Mouse (Mus musculus): ENCODE measurements around the gene Ccdc86. TPM values are rescaled to one million over a fixed set of nuclear protein-coding genes. Genes with fewer than 3 reads are reported as not detected.

The Ccdc86 gene
- polyA plus RNA-seq, 1 experiment from 2014 or later: 15.2 TPM

DNA sequence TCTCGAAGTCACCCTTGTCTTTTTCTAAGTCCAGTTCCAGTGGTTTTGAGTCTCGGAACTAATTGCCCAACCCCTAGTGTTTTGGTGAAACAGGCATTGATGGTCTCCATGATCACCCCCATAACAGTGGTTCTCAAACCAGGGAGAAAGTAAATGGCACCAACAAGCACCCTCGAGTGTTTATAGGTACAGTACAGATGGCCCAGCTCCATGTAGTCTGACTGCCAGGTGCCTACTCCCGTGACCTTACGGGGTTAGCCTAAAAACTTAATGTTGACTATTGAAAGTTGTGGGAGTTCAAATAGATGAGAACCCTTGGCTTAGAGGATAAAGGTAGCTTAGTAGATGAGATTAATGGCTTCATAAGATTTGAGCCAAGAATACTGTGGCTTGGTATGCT, 48.0 kb downstream of the Ccdc86 start:
- Histone ChIP-seq H3K4me1 (replicated peaks) (peaks cover 17% of the 10 kb centered on the region), H3K36me3 (peaks cover 86% of the 10 kb centered on the region), H3K4me2 (no peak overlapping the region), H3K9me3 (no peaks in the 10 kb centered on the region), H3K27ac (no peak overlapping the region), H3K4me3 (no peak overlapping the region), H3K27me3 (no peaks in the 10 kb centered on the region), H3K9ac (no peak overlapping the region)
- no peak for ATAC-seq (ENCODE audit: low FRiP score)
- WGBS: 95% methylated on average over 5 of the region's 5 CpGs

GRCm38 (mm10) chr19:10900315-10900714, 48.8 kb downstream of the Ccdc86 start:
- peaks cover 78% of the 10 kb centered on the region for H3K36me3 ChIP-seq
- no peak overlapping the region for H3K9ac ChIP-seq
- H3K4me1 ChIP-seq (replicated peaks): peaks cover 22% of the 10 kb centered on the region
- 90% methylated on average over 6 of the region's 6 CpGs for WGBS
- ATAC-seq (ENCODE audit: low FRiP score): no peak
- H3K27ac ChIP-seq: no peak overlapping the region
- no peak overlapping the region for H3K4me3 ChIP-seq
- no peak overlapping the region for H3K4me2 ChIP-seq
- H3K27me3 ChIP-seq: no peaks in the 10 kb centered on the region
- no peaks in the 10 kb centered on the region for H3K9me3 ChIP-seq

DNA sequence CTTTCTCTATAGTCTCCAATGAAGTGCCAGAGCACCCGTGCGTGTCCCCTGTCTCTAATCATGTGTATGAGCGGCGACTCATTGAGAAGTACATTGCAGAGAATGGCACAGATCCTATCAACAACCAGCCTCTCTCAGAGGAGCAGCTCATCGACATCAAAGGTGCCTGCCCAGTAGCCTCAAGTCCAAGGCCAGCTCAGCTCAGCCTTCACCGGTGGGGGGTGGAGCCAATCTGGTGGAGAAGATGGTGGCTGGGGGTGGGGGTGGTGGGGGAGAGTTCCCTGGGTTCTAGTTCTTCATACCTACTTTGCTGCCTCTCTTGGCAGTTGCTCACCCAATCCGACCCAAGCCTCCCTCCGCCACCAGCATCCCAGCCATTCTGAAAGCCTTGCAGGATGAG, 51.6 kb downstream of the Ccdc86 start:
- Histone ChIP-seq H3K27ac (no peak overlapping the region), H3K9me3 (no peaks in the 10 kb centered on the region), H3K9ac (peak overlapping the region; percentile 94; the same call in 1 of the 2 replicates), H3K27me3 (no peaks in the 10 kb centered on the region), H3K4me2 (no peak overlapping the region), H3K36me3 (peaks cover 50% of the 10 kb centered on the region), H3K4me1 (replicated peaks) (peaks cover 26% of the 10 kb centered on the region), H3K4me3 (no peak overlapping the region)
- no peak for ATAC-seq (ENCODE audit: low FRiP score)
- WGBS: 89% methylated on average over 8 of the region's 8 CpGs

DNA sequence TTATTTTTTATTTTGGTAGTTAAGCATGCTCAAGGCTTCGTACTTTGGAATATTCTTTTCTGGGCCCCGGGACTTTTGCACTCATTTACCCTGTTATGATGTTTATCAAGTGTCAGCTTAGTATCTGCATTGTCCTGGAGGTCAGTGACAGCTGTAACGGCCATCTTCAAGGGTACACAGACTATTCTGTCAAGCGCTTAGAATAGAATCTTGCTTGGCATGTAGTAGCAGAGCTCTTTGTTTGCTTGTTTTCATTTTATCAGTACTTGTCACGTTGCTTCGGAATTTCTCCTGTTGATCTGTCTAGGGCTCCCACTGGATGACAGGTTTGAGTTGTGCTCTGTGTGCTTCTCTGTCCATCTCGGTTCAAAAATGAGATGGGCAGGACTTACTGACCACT, 52.2 kb downstream of the Ccdc86 start:
- Histone ChIP-seq H3K4me1 (replicated peaks) (peaks cover 26% of the 10 kb centered on the region), H3K36me3 (peaks cover 44% of the 10 kb centered on the region), H3K27ac (no peak overlapping the region), H3K27me3 (no peaks in the 10 kb centered on the region), H3K9me3 (no peaks in the 10 kb centered on the region), H3K4me2 (peak overlapping the region; percentile 91), H3K9ac (peak overlapping the region; percentile 94), H3K4me3 (peak overlapping the region; percentile 88)
- no peak for ATAC-seq (ENCODE audit: low FRiP score)
- 85% methylated on average over 7 of the region's 7 CpGs for WGBS

DNA sequence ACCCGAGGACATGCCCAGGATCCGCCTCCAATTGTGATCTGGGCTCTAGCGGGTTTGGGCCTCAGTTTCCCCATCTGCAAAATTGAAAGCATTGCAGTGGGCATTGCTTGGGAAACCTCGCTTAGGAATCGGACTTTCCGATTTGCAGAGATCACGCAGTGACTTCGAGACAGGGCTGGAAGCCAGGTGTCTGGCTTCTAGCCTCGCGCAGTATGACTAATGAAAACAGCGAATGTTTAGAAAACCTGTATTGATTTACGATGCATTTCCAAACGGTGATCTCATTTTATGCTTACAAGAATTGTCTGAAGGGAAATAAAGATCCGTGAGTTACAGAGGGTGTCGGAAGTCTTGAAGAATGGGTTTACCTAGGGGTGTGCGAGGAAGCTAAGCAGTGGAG, 53.4 kb downstream of the Ccdc86 start:
- H3K9me3 ChIP-seq: no peaks in the 10 kb centered on the region

GRCm38 (mm10) chr19:10895016-10895528, 54.0 kb downstream of the Ccdc86 start, which contains the start of gene Prpf19:
Prpf19 (plus strand) TSS chr19:10895231.
- under 1% methylated on average over 43 of the region's 43 CpGs for WGBS
- Histone ChIP-seq H3K9me3 (no peaks in the 10 kb centered on the region), H3K4me2 (peak within 1 kb of the TSS; percentile 91), H3K36me3 (peaks cover 26% of the 10 kb centered on the region), H3K4me1 (replicated peaks) (peaks cover 26% of the 10 kb centered on the region), H3K9ac (peak within 1 kb of the TSS; percentile 94), H3K27ac (peak within 1 kb of the TSS; percentile 93), H3K4me3 (peak within 1 kb of the TSS; percentile 88), H3K27me3 (no peaks in the 10 kb centered on the region)
- peak; percentile 96 for ATAC-seq (ENCODE audit: low FRiP score)

More for the DNA sequence above, 53.4 kb downstream of the Ccdc86 start:
- 1% methylated on average over 16 of the region's 16 CpGs for WGBS
- Histone ChIP-seq H3K4me1 (replicated peaks) (peaks cover 26% of the 10 kb centered on the region), H3K4me2 (peak overlapping the region; percentile 91), H3K36me3 (peaks cover 32% of the 10 kb centered on the region), H3K27me3 (no peaks in the 10 kb centered on the region), H3K27ac (peak overlapping the region; percentile 93), H3K9ac (peak overlapping the region; percentile 94), H3K4me3 (peak overlapping the region; percentile 88)
- no peak for ATAC-seq (ENCODE audit: low FRiP score)

- Histone ChIP-seq H3K9me3 (no peaks in the 10 kb centered on the region), H3K4me3 (no peak overlapping the region), H3K4me1 (replicated peaks) (peaks cover 20% of the 10 kb centered on the region), H3K27me3 (no peaks in the 10 kb centered on the region), H3K9ac (no peak overlapping the region), H3K4me2 (no peak overlapping the region), H3K36me3 (no peaks in the 10 kb centered on the region), H3K27ac (no peak overlapping the region)
- 90% methylated on average over 3 of the region's 3 CpGs for WGBS
- ATAC-seq (ENCODE audit: low FRiP score): no peak
Observed at GRCm38 (mm10) chr19:10892201-10892600, 56.9 kb downstream of the Ccdc86 start.

Other genes starting within 250 kb of the Ccdc86 start
- gene Cd5, start 210.3 kb downstream of the Ccdc86 start, polyA plus RNA-seq (2015; fragmentation: Nextera tagmentation; extraction: Ambion mirVana): 0.21 and 0.35 TPM in 2 replicates
- not detected in 2 replicates for gene Cd6, start 119.2 kb downstream of the Ccdc86 start, polyA plus RNA-seq (2015; fragmentation: Nextera tagmentation; extraction: Ambion mirVana)
- gene Slc15a3, start 109.5 kb downstream of the Ccdc86 start, polyA plus RNA-seq (2015; fragmentation: Nextera tagmentation; extraction: Ambion mirVana): 0.25 and 0.36 TPM in 2 replicates
- gene Tmem132a, start 79.3 kb downstream of the Ccdc86 start, polyA plus RNA-seq (2015; fragmentation: Nextera tagmentation; extraction: Ambion mirVana): 174 and 180 TPM in 2 replicates
- 34.2 and 34.3 TPM in 2 replicates for gene Tmem109, start 67.3 kb downstream of the Ccdc86 start, polyA plus RNA-seq (2015; fragmentation: Nextera tagmentation; extraction: Ambion mirVana)
- 40.2 and 42.9 TPM in 2 replicates for gene Prpf19, start 54.0 kb downstream of the Ccdc86 start, polyA plus RNA-seq (2015; fragmentation: Nextera tagmentation; extraction: Ambion mirVana)
- gene Zp1, start 28.6 kb downstream of the Ccdc86 start, polyA plus RNA-seq (2015; fragmentation: Nextera tagmentation; extraction: Ambion mirVana): not detected in 2 replicates
- gene Ptgdr2, start 12.1 kb downstream of the Ccdc86 start, polyA plus RNA-seq (2015; fragmentation: Nextera tagmentation; extraction: Ambion mirVana): 0.19 and 0.22 TPM in 2 replicates
- gene Ms4a10, start 25.4 kb upstream of the Ccdc86 start, polyA plus RNA-seq (2015; fragmentation: Nextera tagmentation; extraction: Ambion mirVana): not detected in 2 replicates
- not detected in 2 replicates for gene Ms4a15, start 44.0 kb upstream of the Ccdc86 start, polyA plus RNA-seq (2015; fragmentation: Nextera tagmentation; extraction: Ambion mirVana)
- not detected in 2 replicates for gene Ms4a18, start 68.8 kb upstream of the Ccdc86 start, polyA plus RNA-seq (2015; fragmentation: Nextera tagmentation; extraction: Ambion mirVana)
- not detected in 2 replicates for gene Ms4a8a, start 131.8 kb upstream of the Ccdc86 start, polyA plus RNA-seq (2015; fragmentation: Nextera tagmentation; extraction: Ambion mirVana)
- gene 1700017D01Rik, start 181.6 kb upstream of the Ccdc86 start, polyA plus RNA-seq (2015; fragmentation: Nextera tagmentation; extraction: Ambion mirVana): not detected in 2 replicates
- gene 1700025F22Rik, start 216.1 kb upstream of the Ccdc86 start, polyA plus RNA-seq (2015; fragmentation: Nextera tagmentation; extraction: Ambion mirVana): not detected in 2 replicates
- gene Ms4a13, start 247.5 kb upstream of the Ccdc86 start, polyA plus RNA-seq (2015; fragmentation: Nextera tagmentation; extraction: Ambion mirVana): not detected in 2 replicates